Mouse (Mus musculus) CD4-positive helper T cell, adult 2 months (primary cell): ENCODE measurements at regions not wholly inside any gene's neighbourhood (a gene's known extent, or its start where the extent isn't known, plus 50 kb on each side); places are given as distances from the start of the nearest gene placed in this dataset.
A peak's percentile ranks its signal among the peaks of the same experiment; 100 is the strongest.

ENCODE experiments used
- DNase-seq: peaks from one replicate; pipeline ENCODE4 v3.0.0-alpha.2; 2012; ENCODE audit warnings: low read depth, missing footprints, low spot score

DNA sequence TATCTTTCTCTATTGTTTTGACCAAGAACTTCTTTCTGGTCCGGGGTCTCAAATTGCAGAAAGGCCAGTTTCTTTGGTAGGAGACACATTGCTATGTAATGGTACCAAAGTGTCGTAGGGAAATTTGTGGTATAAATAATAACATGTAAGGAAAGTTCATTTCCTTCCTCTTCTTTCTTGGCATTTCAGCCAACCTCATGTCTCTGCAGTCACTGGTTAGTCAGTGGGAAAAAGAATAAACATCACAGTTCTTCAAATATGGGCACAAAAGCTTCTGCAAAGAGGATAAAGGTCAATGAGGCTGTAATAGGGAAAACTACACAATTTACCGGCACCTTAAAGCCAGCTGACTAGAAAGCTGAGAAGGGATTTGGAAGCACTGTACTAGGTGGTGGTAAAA lies 68.5 kb upstream of the Rgs1 start:
- no peak for DNase-seq

DNA sequence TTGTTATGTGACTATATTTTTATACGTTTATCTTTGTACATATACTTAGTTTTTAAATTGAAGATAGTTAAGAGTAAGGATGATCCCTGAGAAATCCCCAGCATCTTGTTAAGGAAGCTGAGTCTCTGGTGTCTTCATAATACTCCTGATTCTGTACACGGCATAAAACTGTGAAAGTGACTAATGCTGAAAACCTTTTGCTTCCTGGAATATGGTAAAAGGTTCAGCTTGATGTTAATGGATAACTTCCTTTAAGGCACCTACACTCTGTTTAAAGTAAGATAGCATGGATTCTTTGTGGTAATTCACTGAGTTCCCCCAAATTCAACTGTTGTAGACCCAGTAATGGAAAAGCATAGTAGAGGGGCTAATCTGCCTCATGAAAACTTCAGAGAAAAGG lies 67.2 kb upstream of the Rgs1 start:
- no peak for DNase-seq

DNA sequence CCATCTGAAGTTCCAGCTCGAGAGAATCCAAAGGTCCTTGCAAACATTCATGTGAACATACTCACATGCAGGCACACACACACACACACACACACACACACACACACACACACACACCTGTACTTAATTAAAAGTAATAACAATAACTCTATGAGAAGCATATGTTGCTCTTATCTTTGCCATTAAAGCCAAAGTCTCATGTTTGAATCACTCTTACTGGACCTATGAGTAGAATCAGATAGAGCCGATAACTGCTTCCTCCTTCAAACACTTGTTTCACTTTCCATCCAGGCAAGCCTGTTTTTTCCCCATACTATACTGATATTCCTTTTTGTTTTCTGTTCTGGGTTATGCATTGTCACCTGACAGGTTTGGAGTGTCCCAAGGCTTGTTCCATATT lies 65.3 kb upstream of the Rgs1 start:
- no peak for DNase-seq

DNA sequence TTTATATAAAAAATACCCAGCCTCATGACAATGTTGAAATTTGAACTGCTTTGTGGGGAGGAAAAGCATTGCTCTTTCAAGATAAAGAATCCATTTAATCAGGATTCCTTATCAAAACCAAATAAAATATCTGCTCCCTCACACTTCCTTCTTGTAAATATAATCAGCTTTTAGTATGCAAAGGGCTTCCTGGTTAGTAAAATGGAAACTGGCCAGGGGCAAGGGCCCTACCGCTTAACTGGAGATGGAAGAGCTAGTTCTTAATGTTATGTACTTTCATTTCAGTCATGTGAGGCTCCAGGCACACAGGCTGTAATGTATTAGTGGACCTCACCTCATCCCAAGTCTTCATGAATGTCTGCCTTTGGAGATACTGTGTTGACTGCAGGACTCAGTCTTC lies 64.3 kb upstream of the Rgs1 start:
- DNase-seq, result no peak

DNA sequence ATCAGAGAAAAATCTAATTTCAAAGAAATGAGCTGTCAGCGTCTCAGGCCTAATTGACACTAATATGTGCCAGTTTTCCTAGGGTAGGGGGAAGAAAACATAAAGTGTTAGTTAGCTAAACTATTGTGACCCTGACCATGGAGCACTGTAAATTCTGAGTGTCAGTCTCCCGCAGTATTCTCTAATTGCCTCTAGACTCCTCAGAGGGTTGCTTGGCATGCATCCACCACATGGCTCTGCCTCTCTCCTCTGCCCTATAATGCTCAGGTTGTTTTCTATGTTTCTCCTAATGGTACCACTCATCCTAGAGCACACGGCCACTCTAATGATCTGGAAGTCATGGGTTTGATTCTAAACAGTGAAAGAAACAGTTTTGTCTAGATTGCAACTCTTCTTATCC lies 60.9 kb upstream of the Rgs1 start:
- DNase-seq, result no peak

DNA sequence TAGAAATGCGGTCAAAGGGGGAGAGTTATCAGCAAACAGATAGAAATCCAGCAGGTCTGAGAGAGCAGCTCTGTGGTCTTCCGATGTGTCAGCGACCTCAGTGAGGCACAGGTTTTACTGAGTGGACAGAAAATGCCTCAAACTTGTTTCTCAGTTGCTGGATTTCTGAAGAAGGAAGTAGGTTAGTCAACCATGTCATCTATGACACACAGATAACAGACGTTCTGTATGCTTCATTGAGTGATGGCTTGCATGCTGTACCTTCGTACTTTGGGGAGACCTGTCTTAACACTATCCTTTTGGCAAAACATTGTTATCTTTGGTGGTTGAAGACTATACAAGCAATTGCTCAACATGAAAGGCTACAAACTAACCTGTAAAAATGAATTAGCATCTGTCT lies 59.3 kb upstream of the Rgs1 start:
- DNase-seq, result peak; percentile 66

DNA sequence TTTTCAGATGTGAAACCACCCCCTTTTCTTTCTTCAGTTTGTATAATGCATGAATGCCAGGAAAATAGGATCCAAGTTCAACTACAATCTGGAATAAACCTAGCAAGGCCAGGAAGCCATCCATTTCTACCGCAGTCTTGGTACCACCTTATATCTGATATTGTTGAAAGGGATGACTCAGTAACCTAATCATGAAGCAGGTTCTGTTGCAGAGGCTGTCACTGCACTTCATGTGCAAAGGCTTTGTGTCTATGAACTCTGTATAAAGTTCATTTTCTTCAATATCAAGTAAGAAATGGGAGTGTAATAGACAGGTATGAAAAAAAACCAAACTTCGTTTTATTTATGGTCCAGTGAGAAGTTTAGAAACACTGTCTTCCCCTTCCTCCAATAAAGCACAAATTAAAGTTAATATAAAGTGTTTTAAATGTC lies 58.8 kb upstream of the Rgs1 start:
- peak; percentile 43 for DNase-seq

DNA sequence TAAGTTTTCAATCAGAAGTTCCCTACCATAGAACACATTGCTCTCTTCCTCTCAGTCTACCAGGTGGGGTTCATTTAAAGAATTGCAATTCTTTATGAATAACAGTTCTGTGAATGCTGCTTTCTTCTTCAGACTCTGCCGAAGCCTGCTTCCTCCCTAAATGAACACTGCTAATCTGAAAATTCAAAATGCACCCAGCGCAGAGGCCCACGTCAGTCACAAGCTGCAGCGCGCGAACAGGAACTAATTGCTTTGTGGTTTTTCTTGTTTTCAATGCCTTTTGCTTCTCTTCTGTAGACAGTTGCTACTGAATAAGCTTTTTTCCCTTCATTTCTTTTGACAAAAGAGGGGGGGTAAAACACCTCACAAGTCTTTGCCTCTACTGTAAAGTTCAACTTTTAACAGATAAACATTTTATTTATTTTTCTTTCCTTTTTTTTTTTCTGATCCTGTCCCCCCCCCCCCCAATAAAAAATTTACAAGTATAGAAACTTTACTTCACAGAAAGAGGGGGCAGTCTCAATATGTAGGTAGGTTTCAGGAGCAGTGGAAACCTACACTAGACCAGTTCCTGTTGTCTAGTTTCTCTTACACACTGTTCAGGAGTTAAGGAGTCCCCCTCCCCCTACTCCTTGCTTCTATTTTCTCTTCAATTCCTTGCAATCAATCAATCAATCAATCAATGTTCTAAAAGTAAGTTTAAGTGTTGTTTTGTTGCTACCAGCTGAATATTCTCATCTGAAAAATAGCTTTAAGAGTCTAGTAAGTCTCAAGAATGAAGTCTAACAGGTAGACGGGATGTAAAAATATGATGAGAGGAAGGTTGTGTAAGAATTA lies 58.2 kb upstream of the Rgs1 start:
- DNase-seq, result peak; percentile 76

DNA sequence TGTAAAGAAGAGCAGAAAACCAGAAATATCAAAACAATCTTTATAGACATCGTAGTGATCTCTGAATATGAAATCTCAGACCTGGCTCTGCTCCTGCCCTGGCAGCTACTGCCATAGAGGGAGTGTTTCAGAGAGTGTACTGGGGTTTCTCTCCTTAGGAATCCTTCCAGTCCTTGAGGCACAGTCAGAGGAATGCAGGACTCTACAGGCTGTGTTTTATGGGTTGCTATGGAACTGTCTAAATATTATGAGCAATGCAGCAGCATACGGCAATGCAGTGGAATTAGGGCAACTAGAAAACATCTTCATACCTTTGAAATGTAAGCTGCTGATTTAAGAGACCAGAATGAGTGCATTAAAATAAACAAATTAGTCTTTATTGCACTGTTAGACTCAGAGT lies 57.2 kb upstream of the Rgs1 start:
- peak; percentile 21 for DNase-seq

DNA sequence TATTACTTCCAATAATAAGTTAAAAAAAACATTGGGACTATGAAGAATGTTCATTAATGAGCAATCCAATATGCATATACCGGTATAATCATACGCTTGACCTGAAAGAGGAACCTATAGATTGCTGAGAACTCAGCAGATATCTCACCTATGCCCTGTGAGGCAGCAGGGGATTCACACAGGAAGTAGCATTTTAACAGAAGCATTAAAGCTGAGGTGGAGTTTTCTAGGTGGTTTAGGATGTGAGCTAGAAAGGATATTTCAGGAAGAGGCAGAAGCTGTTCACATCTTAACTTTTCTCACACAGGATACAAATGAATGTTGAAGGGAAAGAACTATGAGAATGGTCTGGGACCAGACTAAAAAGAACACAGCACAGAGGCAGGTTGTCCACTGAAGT lies 51.6 kb upstream of the Rgs1 start:
- peak; percentile 51 for DNase-seq
